In the genomic region with DNA sequence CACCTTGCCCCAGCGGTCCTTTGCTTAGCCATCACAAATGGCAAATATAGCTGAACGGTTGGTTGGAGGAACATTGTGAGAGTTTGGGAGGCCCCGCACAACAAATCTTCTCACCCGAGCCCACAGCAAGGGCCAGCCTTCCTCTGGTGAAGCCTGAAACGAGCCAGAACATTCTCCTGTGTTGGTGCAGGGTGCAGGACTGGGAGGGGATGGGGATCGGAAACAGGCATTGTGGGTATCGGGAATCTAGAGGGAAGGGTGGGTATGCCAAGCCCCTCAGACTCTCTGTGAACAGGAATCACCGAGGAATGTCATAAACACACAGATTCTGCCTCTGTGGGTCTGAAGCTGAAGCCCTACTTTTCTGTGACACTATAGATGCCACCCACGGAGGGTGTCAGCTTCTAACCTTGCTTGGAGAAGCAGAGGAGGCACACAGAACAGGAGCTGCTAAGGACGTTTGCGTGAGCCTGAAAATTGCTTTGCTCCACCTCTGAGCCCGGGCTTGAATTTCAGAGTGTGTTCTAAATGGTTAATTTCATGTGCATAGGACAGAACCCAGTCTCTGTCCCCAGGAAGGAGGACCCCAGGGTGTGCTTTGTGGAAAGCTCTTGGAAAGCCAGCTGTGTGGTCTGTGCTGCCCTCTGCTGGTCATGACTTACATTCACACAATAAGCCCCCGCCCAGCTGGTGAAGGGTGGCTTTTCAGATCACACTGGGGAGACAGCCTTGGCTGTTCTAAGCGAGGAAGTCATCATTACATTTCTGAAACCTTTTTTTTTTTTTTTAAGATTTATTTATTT, we compare ENCODE assay signal across 8 mouse cellular contexts. TPM values are rescaled to one million over a fixed set of nuclear protein-coding genes. Genes with fewer than 3 reads are reported as not detected.
DNase-seq lines count a peak whose midpoint lies in the region; ATAC-seq and TF ChIP-seq lines count a peak whose summit lies in the region.

No protein-coding gene starts in this region.

- H3K27ac ChIP-seq in liver, embryonic 12.5 days: no peak overlapping the region
- H3K27ac ChIP-seq in intestine, postnatal 0 days (ENCODE audit: low read depth, low read length): no peak overlapping the region
- no peak overlapping the region for H3K27ac ChIP-seq in midbrain, embryonic 16.5 days (ENCODE audit: low read length)

- TF ChIP-seq CTCF in intestine, postnatal 0 days (IDR thresholded peaks at IDR 0.05; ENCODE audit: low read depth): peak; percentile 95

- H3K9me3 ChIP-seq in liver, embryonic 12.5 days (replicated peaks): no peaks in the 10 kb centered on the region
- H3K9me3 ChIP-seq in intestine, postnatal 0 days (ENCODE audit: control insufficient read depth): no peaks in the 10 kb centered on the region
- no peaks in the 10 kb centered on the region for H3K9me3 ChIP-seq in midbrain, embryonic 16.5 days (replicated peaks; ENCODE audit: control insufficient read depth, low read length, poor library complexity, severe bottlenecking)

- H3K4me2 ChIP-seq in liver, embryonic 12.5 days: no peak overlapping the region
- H3K4me2 ChIP-seq in intestine, postnatal 0 days (replicated peaks; ENCODE audit: low read depth): no peak overlapping the region
- H3K4me2 ChIP-seq in midbrain, embryonic 16.5 days (ENCODE audit: low read length): no peak overlapping the region

- peak; percentile 61 for DNase-seq in liver
- peak; percentile 73 for DNase-seq in embryo, embryonic 9.5 days (ENCODE audit: extremely low spot score)
- DNase-seq in heart, adult 11 months: peak; percentile 95
- peak; percentile 69 to 79 for DNase-seq in left cerebral cortex, postnatal 36 days (ENCODE audit: low spot score in 2 of 2)
- peak; percentile 22 to 72 for DNase-seq in spleen, postnatal 10 days (ENCODE audit: low spot score in 2 of 2)

- intact Hi-C loops in left cerebral cortex, postnatal 36 days (cut with DNase I): loop anchor here (2.0 kb wide), 1 partner anchor 53 kb away; no protein-coding TSS in a partner anchor

- WGBS in liver, embryonic 12.5 days (ENCODE audit: insufficient replicate concordance): 45% methylated on average over 14 of the region's 14 CpGs
- 49% methylated on average over 14 of the region's 14 CpGs for WGBS in intestine, postnatal 0 days
- 47% methylated on average over 14 of the region's 14 CpGs for WGBS in midbrain, embryonic 16.5 days

- H3K9ac ChIP-seq in liver, embryonic 12.5 days: no peak overlapping the region
- no peak overlapping the region for H3K9ac ChIP-seq in intestine, postnatal 0 days (ENCODE audit: low read depth, low read length)
- H3K9ac ChIP-seq in midbrain, embryonic 16.5 days (ENCODE audit: low read depth, low read length): no peak overlapping the region

- no peaks in the 10 kb centered on the region for H3K4me1 ChIP-seq in liver, embryonic 12.5 days
- H3K4me1 ChIP-seq in intestine, postnatal 0 days (replicated peaks; ENCODE audit: control insufficient read depth, insufficient read depth, low read length): no peaks in the 10 kb centered on the region
- no peaks in the 10 kb centered on the region for H3K4me1 ChIP-seq in midbrain, embryonic 16.5 days (ENCODE audit: control insufficient read depth, insufficient read depth, low read length)

- H3K4me3 ChIP-seq in liver, embryonic 12.5 days: no peak overlapping the region
- H3K4me3 ChIP-seq in intestine, postnatal 0 days (ENCODE audit: low read depth, low read length): no peak overlapping the region
- H3K4me3 ChIP-seq in midbrain, embryonic 16.5 days (ENCODE audit: low read depth, low read length): no peak overlapping the region

- ATAC-seq in liver, embryonic 12.5 days: no peak
- ATAC-seq in intestine, postnatal 0 days: peak; percentile 26; the same call in 1 of the 2 replicates
- peak; percentile 73; the same call in 1 of the 2 replicates for ATAC-seq in midbrain, embryonic 16.5 days

- H3K36me3 ChIP-seq in liver, embryonic 12.5 days: no peaks in the 10 kb centered on the region
- no peaks in the 10 kb centered on the region for H3K36me3 ChIP-seq in intestine, postnatal 0 days (ENCODE audit: control insufficient read depth, insufficient read depth)
- no peaks in the 10 kb centered on the region for H3K36me3 ChIP-seq in midbrain, embryonic 16.5 days (ENCODE audit: control insufficient read depth, insufficient read depth, low read length)

- 0 out of 2 replicates have a peak, but pooled peaks cover 9% of the 10 kb centered on the region for H3K27me3 ChIP-seq in liver, embryonic 12.5 days (replicated peaks)
- H3K27me3 ChIP-seq in intestine, postnatal 0 days (replicated peaks; ENCODE audit: control insufficient read depth, insufficient read depth, low read length): no peaks in the 10 kb centered on the region
- H3K27me3 ChIP-seq in midbrain, embryonic 16.5 days (ENCODE audit: control insufficient read depth, insufficient read depth, low read depth, low read length): no peaks in the 10 kb centered on the region

RNA-seq across cellular contexts. Expression of a gene that starts 7.6 kb away (rescaled TPM):
- polyA plus RNA-seq in liver, embryonic 12.5 days (2016; fragmentation: Nextera tagmentation; extraction: Ambion mirVana): 6.8 and 8.3 TPM in 2 replicates
- 5.8 and 6.5 TPM in 2 replicates for polyA plus RNA-seq in intestine, postnatal 0 days (2015; fragmentation: Nextera tagmentation; extraction: Ambion mirVana)
- total RNA-seq in left cerebral cortex, postnatal 36 days (2021): under 1 TPM; 0.68 to 0.69 TPM
- polyA plus RNA-seq in midbrain, embryonic 16.5 days (2015; fragmentation: Nextera tagmentation; extraction: Ambion mirVana): 2.7 and 3.1 TPM in 2 replicates

RNA-seq across cellular contexts. Expression of a gene that starts 29.0 kb away (rescaled TPM):
- polyA plus RNA-seq in liver, embryonic 12.5 days (2016; fragmentation: Nextera tagmentation; extraction: Ambion mirVana): 74.0 and 85.0 TPM in 2 replicates
- polyA plus RNA-seq in intestine, postnatal 0 days (2015; fragmentation: Nextera tagmentation; extraction: Ambion mirVana): 69.4 and 72.9 TPM in 2 replicates
- 10 to 100 TPM; 42.6 to 47.6 TPM for total RNA-seq in left cerebral cortex, postnatal 36 days (2021)
- polyA plus RNA-seq in midbrain, embryonic 16.5 days (2015; fragmentation: Nextera tagmentation; extraction: Ambion mirVana): 105 and 108 TPM in 2 replicates

RNA-seq across cellular contexts. Expression of a gene that starts 37.7 kb away (rescaled TPM):
- polyA plus RNA-seq in liver, embryonic 12.5 days (2016; fragmentation: Nextera tagmentation; extraction: Ambion mirVana): 8.9 and 9.3 TPM in 2 replicates
- 9.9 and 10.5 TPM in 2 replicates for polyA plus RNA-seq in intestine, postnatal 0 days (2015; fragmentation: Nextera tagmentation; extraction: Ambion mirVana)
- 10 to 100 TPM; 19.7 to 21.6 TPM for total RNA-seq in left cerebral cortex, postnatal 36 days (2021)
- polyA plus RNA-seq in midbrain, embryonic 16.5 days (2015; fragmentation: Nextera tagmentation; extraction: Ambion mirVana): 8.2 and 11.9 TPM in 2 replicates
